Mouse (Mus musculus): ENCODE measurements around the gene Atp6v0a4.

DNA sequence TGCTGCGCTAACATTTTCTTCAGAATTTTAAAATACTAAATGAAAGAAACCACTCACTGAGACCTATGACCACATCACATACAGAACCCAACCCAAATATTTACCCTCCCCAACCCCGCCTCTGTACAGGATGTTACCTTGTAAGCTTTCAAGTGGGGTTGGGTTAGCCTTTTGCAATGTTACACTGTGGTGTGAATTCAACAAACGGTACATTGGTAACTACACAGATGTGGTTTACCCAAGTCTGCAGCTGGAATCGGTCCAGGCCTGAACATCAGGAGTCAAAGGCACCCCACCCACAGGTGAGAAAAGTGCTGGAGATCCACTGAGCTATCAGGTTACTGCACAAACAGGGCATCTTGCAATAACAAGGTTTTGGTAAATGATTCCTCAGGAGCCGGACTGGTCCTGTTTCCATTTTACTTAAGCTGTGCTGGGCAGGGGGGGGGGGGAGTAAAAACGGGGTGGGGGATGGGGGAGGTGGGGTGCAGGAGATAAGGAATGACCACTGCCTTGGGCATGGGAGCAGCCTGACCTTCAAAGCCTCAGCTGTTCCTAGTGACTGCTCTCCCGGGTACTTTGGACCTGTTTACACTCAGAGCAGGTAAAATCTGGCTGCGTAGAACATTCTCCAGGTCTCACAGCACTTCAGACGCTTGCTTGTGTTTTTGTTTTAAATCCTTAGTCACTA lies 3.6 kb downstream of the Atp6v0a4 start:
- TF ChIP-seq CTCF (IDR thresholded peaks at IDR 0.05; ENCODE audit: borderline replicate concordance, insufficient read depth, low read depth, low read length), result no peak
- TF ChIP-seq POLR2A (IDR thresholded peaks at IDR 0.05; ENCODE audit: borderline replicate concordance, insufficient read depth, low read length), result no peak
